Mouse (Mus musculus) spleen, postnatal 36 days (tissue): ENCODE measurements at regions not wholly inside any gene's neighbourhood (a gene's known extent, or its start where the extent isn't known, plus 50 kb on each side); places are given as distances from the start of the nearest gene placed in this dataset.
A peak's percentile ranks its signal among the peaks of the same experiment; 100 is the strongest.
"Not testable (repeated sequence)": the region's sequence is repeated elsewhere in the genome, so short reads cannot be mapped to it uniquely, and the experiment has no call there.

Experiments used
- DNase-seq, 2 experiments: peaks; one replicate each; pipeline ENCODE4 v3.0.0; 2022; ENCODE audit warnings: low spot score in 2 of 2, mixed read lengths in 1 of 2

- not testable (repeated sequence) for DNase-seq
Measured at GRCm38 (mm10) chrX:103532620-103533199, 97.7 kb upstream of the Zcchc13 start.

GRCm38 (mm10) chrX:103533306-103533705 is 97.1 kb upstream of the Zcchc13 start:
- DNase-seq = no peak

GRCm38 (mm10) chrX:103533831-103534230 is 96.6 kb upstream of the Zcchc13 start:
- DNase-seq = no peak

- no peak for DNase-seq
Measured at GRCm38 (mm10) chrX:103546490-103547202, 83.7 kb upstream of the Zcchc13 start.

DNA sequence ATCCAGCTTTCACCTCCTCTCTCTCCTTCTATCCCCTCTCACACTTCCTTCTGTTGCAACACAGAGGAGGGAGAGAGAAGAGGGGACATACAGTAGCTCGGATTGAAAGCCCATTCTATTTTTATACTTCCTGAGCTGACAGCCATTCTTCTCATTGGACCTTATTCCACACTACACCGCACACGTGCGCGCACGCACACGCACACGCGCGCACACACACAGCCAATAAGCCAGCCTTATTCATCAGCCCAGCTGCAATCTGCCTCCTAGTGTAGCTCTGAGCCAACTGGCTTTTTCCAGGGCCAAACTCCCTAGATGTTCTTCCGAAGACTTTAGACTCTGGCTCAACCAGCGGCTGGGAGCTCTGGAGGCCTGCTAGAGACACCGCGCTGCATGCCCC is 79.1 kb upstream of the Zcchc13 start:
- DNase-seq = no peak

GRCm38 (mm10) chrX:103553196-103553595 is 77.2 kb upstream of the Zcchc13 start:
- no peak for DNase-seq

DNA sequence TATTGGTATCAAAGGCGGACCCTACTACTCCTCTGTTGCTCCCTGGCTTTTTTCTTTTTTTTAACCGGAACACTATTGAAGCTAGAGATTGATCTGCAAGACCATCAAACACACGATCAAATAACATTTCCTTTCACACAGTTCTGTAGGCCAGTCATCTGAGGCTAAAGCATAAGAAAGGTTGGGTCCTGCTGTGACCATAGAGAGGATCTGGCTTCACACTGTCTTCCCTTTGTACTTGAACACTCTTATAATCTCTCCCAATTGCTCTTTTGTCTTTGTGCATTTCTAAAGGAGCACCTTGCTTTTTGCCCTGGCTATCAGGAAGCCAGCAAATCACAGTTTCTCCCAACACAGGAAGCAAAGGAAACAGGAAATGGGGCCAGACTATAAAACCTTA is 76.8 kb upstream of the Zcchc13 start:
- DNase-seq = no peak

DNA sequence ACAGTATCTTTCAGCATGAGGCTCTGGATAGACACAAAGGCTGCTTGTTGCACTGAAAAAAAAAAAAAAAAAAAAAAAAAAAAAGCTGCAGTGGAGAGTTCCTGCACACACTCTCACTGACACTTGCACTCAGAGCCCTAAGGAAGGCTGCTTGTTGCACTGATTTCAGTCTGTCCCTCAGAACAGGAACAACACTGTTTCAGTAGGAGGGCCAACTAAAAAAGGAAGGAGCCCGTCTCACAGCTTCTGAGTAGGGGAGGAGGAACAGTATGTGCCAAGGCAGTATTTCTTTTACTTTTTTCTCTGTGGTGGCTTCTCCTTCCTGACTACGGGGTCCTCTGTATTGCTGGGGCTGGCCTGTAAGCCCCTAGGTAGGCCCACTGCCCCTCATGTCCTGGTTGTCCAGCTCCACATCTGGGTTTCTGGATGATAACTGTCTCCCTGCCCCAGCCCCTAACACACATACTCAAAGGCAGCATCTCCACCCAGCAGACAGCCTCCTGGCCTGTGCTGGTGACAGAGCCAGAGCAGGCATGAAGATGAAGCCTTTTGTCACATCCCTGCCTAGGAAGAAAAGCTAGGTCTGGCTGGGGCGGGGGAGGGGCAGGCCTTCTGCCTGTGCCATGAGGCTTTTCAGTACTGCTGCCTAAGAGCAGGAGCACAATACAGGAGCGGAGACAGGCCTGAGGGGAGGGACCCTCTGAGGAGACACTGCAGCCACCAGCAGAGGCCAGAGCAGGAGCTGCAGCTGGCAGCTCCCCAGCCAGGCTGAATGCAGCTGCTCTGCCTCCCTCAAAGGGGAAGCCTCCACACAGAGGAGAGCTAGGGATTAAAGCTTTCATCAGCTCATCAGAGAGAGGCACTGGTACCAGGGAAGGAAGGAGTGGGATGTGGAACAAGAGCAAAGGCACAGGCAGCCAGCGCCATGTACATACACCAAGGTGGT is 75.1 kb upstream of the Zcchc13 start:
- DNase-seq = peak; percentile 9 to 31

- no peak for DNase-seq
Measured at GRCm38 (mm10) chrX:103556046-103556445, 74.3 kb upstream of the Zcchc13 start.

DNA sequence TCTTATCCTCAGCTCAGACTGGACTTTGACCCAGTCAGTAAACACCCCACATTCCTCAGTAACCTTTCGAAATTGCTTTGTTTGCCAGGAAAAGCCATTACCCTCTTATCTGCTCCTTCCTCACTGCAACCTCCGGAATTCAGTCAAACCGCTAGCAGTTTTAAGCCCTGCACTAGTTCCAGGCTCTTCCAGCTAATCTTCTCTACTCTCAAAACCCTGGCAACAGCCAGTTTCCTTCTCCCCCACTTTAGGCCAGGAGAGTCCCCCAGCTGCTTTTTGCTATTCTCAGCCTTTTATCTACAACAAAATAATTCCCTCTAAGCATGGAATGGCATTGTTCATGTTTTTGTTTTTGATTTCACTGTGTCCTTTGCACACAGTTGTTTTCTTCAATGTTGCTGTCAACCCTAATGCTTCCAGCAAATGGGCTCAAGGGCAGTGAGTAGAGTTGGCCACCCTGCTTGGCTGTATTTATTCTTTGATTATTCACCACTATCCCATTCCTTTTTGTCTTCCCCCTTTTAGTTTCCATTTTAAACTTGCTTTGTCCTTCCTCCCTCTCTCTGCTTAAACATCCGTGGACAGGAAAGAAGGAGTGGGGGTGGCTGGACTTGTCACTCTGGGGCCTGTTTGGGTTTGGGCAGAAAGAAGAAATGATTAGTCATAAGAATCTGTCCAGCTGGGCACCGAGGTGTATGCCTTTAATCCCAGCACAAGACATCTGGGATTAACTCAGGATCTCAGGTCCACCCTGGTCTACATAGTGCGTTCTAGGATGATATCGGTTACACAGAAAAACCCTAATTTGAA is 73.5 kb upstream of the Zcchc13 start:
- no peak for DNase-seq

DNA sequence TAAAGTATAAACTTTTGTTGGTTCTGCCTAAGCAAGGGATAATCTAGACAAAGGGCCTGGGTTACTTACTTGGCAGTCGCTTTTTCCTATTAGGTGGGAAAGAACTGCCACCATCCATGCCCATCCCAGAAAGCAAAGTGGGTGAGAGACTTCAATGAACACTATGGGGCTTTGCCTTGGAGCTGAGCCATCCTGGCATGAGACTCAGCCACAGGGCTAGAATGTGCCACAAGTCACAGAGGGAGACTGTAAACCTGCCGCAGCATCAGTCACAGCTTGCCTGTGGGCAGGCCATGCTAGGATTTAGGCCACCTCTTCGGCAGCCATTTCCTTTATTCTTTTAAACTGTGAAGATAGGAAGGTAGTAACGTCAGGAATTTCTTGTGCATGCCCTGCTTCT is 72.9 kb upstream of the Zcchc13 start:
- DNase-seq = no peak

DNA sequence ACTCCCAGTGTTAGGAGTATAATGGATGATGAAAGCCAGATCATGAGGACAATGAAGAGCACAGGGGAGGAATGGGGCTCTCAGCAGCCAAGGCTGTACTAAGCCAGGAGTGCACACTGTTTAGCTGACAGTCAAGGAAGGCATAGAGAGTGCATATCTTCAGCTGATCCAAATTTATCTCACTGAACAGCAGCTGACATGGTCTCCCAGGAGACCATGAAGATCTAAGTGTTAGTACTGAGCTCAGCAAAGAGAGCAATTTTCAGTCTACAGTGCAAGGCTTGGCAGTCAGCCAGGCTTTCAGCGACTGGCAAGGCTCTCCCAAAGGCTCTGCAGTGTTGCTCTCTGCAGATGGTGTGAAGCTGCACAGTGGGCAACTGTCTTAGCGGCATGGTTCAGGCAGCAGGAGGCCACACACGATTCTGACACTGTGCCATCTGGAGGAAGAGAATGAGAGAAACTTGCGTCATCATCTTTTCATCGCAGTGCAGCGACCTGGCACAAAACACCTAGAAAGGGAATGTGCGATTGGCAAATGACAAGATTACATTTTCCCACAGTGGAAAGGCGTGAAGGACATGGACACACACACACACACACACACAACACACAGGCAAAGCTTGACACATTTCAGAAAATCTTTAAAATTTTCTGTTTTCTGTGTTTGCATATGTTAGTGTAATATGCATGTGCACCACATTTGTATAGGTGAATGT is 66.7 kb upstream of the Zcchc13 start:
- peak in 1 of 2 experiments; percentile 10 for DNase-seq

- DNase-seq = no peak
Measured at GRCm38 (mm10) chrX:103573344-103573743, 57.0 kb upstream of the Zcchc13 start.

- DNase-seq = no peak
Measured at GRCm38 (mm10) chrX:103579484-103579883, 50.9 kb upstream of the Zcchc13 start.
